Mouse (Mus musculus): ENCODE measurements at regions not wholly inside any gene's neighbourhood (a gene's known extent, or its start where the extent isn't known, plus 50 kb on each side); places are given as distances from the start of the nearest gene placed in this dataset.

GRCm38 (mm10) chr13:91322331-91322730 is 98.6 kb upstream of the Atg10 start:
- Histone ChIP-seq H3K9me3 (replicated peaks; ENCODE audit: control insufficient read depth, low read length) (peaks cover 5% of the 10 kb centered on the region; the same call in 1 of the 2 replicates), H3K27ac (ENCODE audit: low read length) (no peak overlapping the region), H3K27me3 (ENCODE audit: control insufficient read depth, insufficient read depth, low read length) (no peaks in the 10 kb centered on the region), H3K9ac (ENCODE audit: low read length) (no peak overlapping the region), H3K4me2 (ENCODE audit: low read depth, low read length) (no peak overlapping the region), H3K36me3 (ENCODE audit: control insufficient read depth, insufficient read depth) (no peaks in the 10 kb centered on the region), H3K4me3 (ENCODE audit: low read length) (no peak overlapping the region), H3K4me1 (ENCODE audit: control insufficient read depth, insufficient read depth, low read length) (no peaks in the 10 kb centered on the region)
- no peak for ATAC-seq (replicated peaks; ENCODE audit: extremely low read depth, insufficient read depth, low FRiP score)
- WGBS, result 89% methylated on average over 6 of the region's 6 CpGs

GRCm38 (mm10) chr13:91326834-91327233 is 103.1 kb upstream of the Atg10 start:
- H3K4me1 ChIP-seq (ENCODE audit: control insufficient read depth, insufficient read depth, low read length), result no peaks in the 10 kb centered on the region
- 70% methylated on average over 3 of the region's 3 CpGs for WGBS
- no peak for ATAC-seq (replicated peaks; ENCODE audit: extremely low read depth, insufficient read depth, low FRiP score)

GRCm38 (mm10) chr13:91334283-91334682 is 110.5 kb upstream of the Atg10 start:
- Histone ChIP-seq H3K9me3 (replicated peaks; ENCODE audit: control insufficient read depth, low read length) (0 out of 2 replicates have a peak, but pooled peaks cover 5% of the 10 kb centered on the region), H3K4me3 (ENCODE audit: low read length) (no peak overlapping the region), H3K27me3 (ENCODE audit: control insufficient read depth, insufficient read depth, low read length) (no peaks in the 10 kb centered on the region), H3K4me1 (ENCODE audit: control insufficient read depth, insufficient read depth, low read length) (no peaks in the 10 kb centered on the region), H3K4me2 (ENCODE audit: low read depth, low read length) (no peak overlapping the region), H3K9ac (ENCODE audit: low read length) (no peak overlapping the region), H3K27ac (ENCODE audit: low read length) (no peak overlapping the region), H3K36me3 (ENCODE audit: control insufficient read depth, insufficient read depth) (no peaks in the 10 kb centered on the region)
- ATAC-seq (replicated peaks; ENCODE audit: extremely low read depth, insufficient read depth, low FRiP score), result no peak

More at GRCm38 (mm10) chr13:91326834-91327233, 103.1 kb upstream of the Atg10 start:
- Histone ChIP-seq H3K27me3 (ENCODE audit: control insufficient read depth, insufficient read depth, low read length) (no peaks in the 10 kb centered on the region), H3K9ac (ENCODE audit: low read length) (no peak overlapping the region), H3K4me3 (ENCODE audit: low read length) (no peak overlapping the region), H3K9me3 (replicated peaks; ENCODE audit: control insufficient read depth, low read length) (no peaks in the 10 kb centered on the region), H3K4me2 (ENCODE audit: low read depth, low read length) (no peak overlapping the region), H3K36me3 (ENCODE audit: control insufficient read depth, insufficient read depth) (no peaks in the 10 kb centered on the region), H3K27ac (ENCODE audit: low read length) (no peak overlapping the region)

- Histone ChIP-seq H3K4me1 (ENCODE audit: control insufficient read depth, insufficient read depth, low read length) (no peaks in the 10 kb centered on the region), H3K27me3 (ENCODE audit: control insufficient read depth, insufficient read depth, low read length) (no peaks in the 10 kb centered on the region), H3K4me2 (ENCODE audit: low read depth, low read length) (no peak overlapping the region), H3K4me3 (ENCODE audit: low read length) (no peak overlapping the region), H3K27ac (ENCODE audit: low read length) (no peak overlapping the region), H3K9me3 (replicated peaks; ENCODE audit: control insufficient read depth, low read length) (peaks cover 5% of the 10 kb centered on the region; the same call in 1 of the 2 replicates), H3K9ac (ENCODE audit: low read length) (no peak overlapping the region), H3K36me3 (ENCODE audit: control insufficient read depth, insufficient read depth) (no peaks in the 10 kb centered on the region)
- ATAC-seq (replicated peaks; ENCODE audit: extremely low read depth, insufficient read depth, low FRiP score), result no peak
- WGBS, result 76% methylated on average over 1 of the region's 1 CpGs
Observed at GRCm38 (mm10) chr13:91344139-91344538, 115.9 kb upstream of the Ssbp2 start.

- Histone ChIP-seq H3K4me3 (ENCODE audit: low read length) (no peak overlapping the region), H3K36me3 (ENCODE audit: control insufficient read depth, insufficient read depth) (no peaks in the 10 kb centered on the region), H3K27me3 (ENCODE audit: control insufficient read depth, insufficient read depth, low read length) (no peaks in the 10 kb centered on the region), H3K9me3 (replicated peaks; ENCODE audit: control insufficient read depth, low read length) (peaks cover 4% of the 10 kb centered on the region; the same call in 1 of the 2 replicates), H3K27ac (ENCODE audit: low read length) (no peak overlapping the region), H3K4me2 (ENCODE audit: low read depth, low read length) (no peak overlapping the region), H3K9ac (ENCODE audit: low read length) (no peak overlapping the region), H3K4me1 (ENCODE audit: control insufficient read depth, insufficient read depth, low read length) (no peaks in the 10 kb centered on the region)
- no peak for ATAC-seq (replicated peaks; ENCODE audit: extremely low read depth, insufficient read depth, low FRiP score)
- WGBS, result 90% methylated on average over 12 of the region's 12 CpGs
Observed at GRCm38 (mm10) chr13:91348489-91349083, 111.5 kb upstream of the Ssbp2 start.

GRCm38 (mm10) chr13:91352311-91352710 is 107.8 kb upstream of the Ssbp2 start:
- no peak overlapping the region for H3K4me3 ChIP-seq (ENCODE audit: low read length)
- no peak overlapping the region for H3K9ac ChIP-seq (ENCODE audit: low read length)
- 30% methylated on average over 8 of the region's 8 CpGs for WGBS
- no peaks in the 10 kb centered on the region for H3K4me1 ChIP-seq (ENCODE audit: control insufficient read depth, insufficient read depth, low read length)
- H3K27me3 ChIP-seq (ENCODE audit: control insufficient read depth, insufficient read depth, low read length), result no peaks in the 10 kb centered on the region
- no peak overlapping the region for H3K4me2 ChIP-seq (ENCODE audit: low read depth, low read length)
- no peaks in the 10 kb centered on the region for H3K9me3 ChIP-seq (replicated peaks; ENCODE audit: control insufficient read depth, low read length)
- no peaks in the 10 kb centered on the region for H3K36me3 ChIP-seq (ENCODE audit: control insufficient read depth, insufficient read depth)
- peak; percentile 65 for ATAC-seq (replicated peaks; ENCODE audit: extremely low read depth, insufficient read depth, low FRiP score)
- H3K27ac ChIP-seq (ENCODE audit: low read length), result no peak overlapping the region

GRCm38 (mm10) chr13:91356516-91356915 is 103.6 kb upstream of the Ssbp2 start:
- Histone ChIP-seq H3K4me3 (ENCODE audit: low read length) (no peak overlapping the region), H3K9me3 (replicated peaks; ENCODE audit: control insufficient read depth, low read length) (no peaks in the 10 kb centered on the region), H3K9ac (ENCODE audit: low read length) (no peak overlapping the region), H3K4me2 (ENCODE audit: low read depth, low read length) (no peak overlapping the region), H3K36me3 (ENCODE audit: control insufficient read depth, insufficient read depth) (no peaks in the 10 kb centered on the region), H3K27me3 (ENCODE audit: control insufficient read depth, insufficient read depth, low read length) (no peaks in the 10 kb centered on the region), H3K27ac (ENCODE audit: low read length) (no peak overlapping the region), H3K4me1 (ENCODE audit: control insufficient read depth, insufficient read depth, low read length) (no peaks in the 10 kb centered on the region)
- no peak for ATAC-seq (replicated peaks; ENCODE audit: extremely low read depth, insufficient read depth, low FRiP score)
- 73% methylated on average over 9 of the region's 9 CpGs for WGBS

GRCm38 (mm10) chr13:91360121-91360520 is 100.0 kb upstream of the Ssbp2 start:
- 50% methylated on average over 6 of the region's 6 CpGs for WGBS
- ATAC-seq (replicated peaks; ENCODE audit: extremely low read depth, insufficient read depth, low FRiP score), result no peak
- no peak overlapping the region for H3K9ac ChIP-seq (ENCODE audit: low read length)

GRCm38 (mm10) chr13:91365270-91365952 is 94.7 kb upstream of the Ssbp2 start:
- Histone ChIP-seq H3K9ac (ENCODE audit: low read length) (no peak overlapping the region), H3K4me1 (ENCODE audit: control insufficient read depth, insufficient read depth, low read length) (peaks cover 32% of the 10 kb centered on the region), H3K9me3 (replicated peaks; ENCODE audit: control insufficient read depth, low read length) (no peaks in the 10 kb centered on the region), H3K36me3 (ENCODE audit: control insufficient read depth, insufficient read depth) (no peaks in the 10 kb centered on the region), H3K27ac (ENCODE audit: low read length) (peak overlapping the region; percentile 76), H3K4me2 (ENCODE audit: low read depth, low read length) (no peak overlapping the region), H3K4me3 (ENCODE audit: low read length) (no peak overlapping the region), H3K27me3 (ENCODE audit: control insufficient read depth, insufficient read depth, low read length) (no peaks in the 10 kb centered on the region)
- 33% methylated on average over 2 of the region's 2 CpGs for WGBS
- ATAC-seq (replicated peaks; ENCODE audit: extremely low read depth, insufficient read depth, low FRiP score), result peak; percentile 93

More at GRCm38 (mm10) chr13:91360121-91360520, 100.0 kb upstream of the Ssbp2 start:
- no peaks in the 10 kb centered on the region for H3K27me3 ChIP-seq (ENCODE audit: control insufficient read depth, insufficient read depth, low read length)
- H3K36me3 ChIP-seq (ENCODE audit: control insufficient read depth, insufficient read depth), result no peaks in the 10 kb centered on the region
- no peaks in the 10 kb centered on the region for H3K9me3 ChIP-seq (replicated peaks; ENCODE audit: control insufficient read depth, low read length)
- no peak overlapping the region for H3K4me3 ChIP-seq (ENCODE audit: low read length)
- no peak overlapping the region for H3K27ac ChIP-seq (ENCODE audit: low read length)
- no peak overlapping the region for H3K4me2 ChIP-seq (ENCODE audit: low read depth, low read length)
- H3K4me1 ChIP-seq (ENCODE audit: control insufficient read depth, insufficient read depth, low read length), result peaks cover 9% of the 10 kb centered on the region
